Mouse (Mus musculus): ENCODE measurements around the gene Ccdc40. TPM values are rescaled to one million over a fixed set of nuclear protein-coding genes. Genes with fewer than 3 reads are reported as not detected.
"Not testable (repeated sequence)": the region's sequence is repeated elsewhere in the genome, so short reads cannot be mapped to it uniquely, and the experiment has no call there.

Gene Ccdc40
- total RNA-seq, 2 experiments from 2014 or later = 3.3 to 5.1 TPM

GRCm38 (mm10) chr11:119235596-119235995, 7.2 kb downstream of the Ccdc40 start:
- DNase-seq (ENCODE audit: low spot score in 2 of 2) = peak in 1 of 2 experiments; percentile 71

DNA sequence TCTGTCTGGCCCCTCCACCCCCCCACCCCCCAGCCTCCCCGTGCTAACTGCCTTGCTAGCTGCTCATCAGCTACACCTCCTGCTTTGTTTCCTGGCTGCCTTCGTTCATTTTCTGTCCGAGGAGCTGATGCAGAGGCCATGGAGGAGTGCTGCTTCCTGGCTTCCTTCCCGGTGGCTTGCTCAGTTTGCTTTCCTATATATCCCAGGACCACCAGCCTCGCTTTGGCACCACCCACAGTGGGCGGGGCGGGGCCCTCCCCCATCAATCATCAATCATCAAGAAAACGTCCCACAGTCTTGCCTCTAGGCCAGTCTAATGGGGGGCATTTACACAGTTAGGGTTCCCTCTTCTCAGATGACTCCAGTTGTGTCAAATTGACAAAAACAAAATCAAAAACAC, 8.0 kb downstream of the Ccdc40 start:
- no peak for DNase-seq (ENCODE audit: low spot score in 2 of 2)

DNA sequence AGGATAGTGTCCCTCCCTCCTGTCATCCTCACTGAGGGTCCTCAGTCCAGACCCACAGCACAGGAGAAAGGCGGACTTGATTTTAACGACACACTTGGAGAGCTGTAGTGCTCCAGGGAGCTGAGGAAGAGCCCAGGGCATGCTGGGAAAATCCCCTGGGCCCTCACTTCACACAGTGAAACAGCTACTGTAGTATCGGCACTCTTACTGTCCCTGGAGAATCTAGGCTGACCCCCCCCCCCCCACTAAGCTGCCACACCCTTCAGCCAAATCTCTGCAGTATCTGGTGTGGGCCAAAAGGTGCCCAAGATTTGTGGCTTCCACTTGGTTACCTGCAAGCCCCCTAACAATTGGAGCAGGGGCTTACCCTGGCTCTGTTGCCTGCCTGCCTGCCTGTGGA, 8.6 kb downstream of the Ccdc40 start:
- DNase-seq (ENCODE audit: low spot score in 2 of 2) = no peak

- DNase-seq (ENCODE audit: low spot score in 2 of 2) = no peak
These were observed 9.4 kb downstream of the Ccdc40 start for GRCm38 (mm10) chr11:119237568-119238304.

DNA sequence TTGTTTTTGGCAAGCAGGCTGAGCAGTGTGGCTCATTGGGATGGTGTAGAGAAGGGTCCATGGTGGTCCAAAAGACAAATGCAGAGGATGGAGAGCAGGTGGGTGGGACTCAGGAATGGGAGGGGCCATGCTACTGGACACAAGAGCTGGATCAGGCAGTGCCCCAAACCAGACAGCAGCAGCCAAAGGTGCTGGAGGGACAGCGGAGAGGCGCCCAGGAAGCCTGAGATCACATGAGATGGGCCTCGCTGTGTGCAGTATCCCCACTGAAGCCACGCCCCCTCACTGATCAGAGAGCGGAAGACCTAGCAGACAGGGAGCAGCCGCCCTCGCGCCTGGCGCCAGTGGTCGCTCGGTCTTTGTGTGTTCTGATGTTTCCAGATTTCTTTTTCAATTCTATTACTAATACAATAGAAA, 9.9 kb downstream of the Ccdc40 start:
- DNase-seq (ENCODE audit: low spot score in 2 of 2) = no peak

- DNase-seq (ENCODE audit: low spot score in 2 of 2) = no peak
These were observed 11.1 kb downstream of the Ccdc40 start for GRCm38 (mm10) chr11:119239480-119239879.

DNA sequence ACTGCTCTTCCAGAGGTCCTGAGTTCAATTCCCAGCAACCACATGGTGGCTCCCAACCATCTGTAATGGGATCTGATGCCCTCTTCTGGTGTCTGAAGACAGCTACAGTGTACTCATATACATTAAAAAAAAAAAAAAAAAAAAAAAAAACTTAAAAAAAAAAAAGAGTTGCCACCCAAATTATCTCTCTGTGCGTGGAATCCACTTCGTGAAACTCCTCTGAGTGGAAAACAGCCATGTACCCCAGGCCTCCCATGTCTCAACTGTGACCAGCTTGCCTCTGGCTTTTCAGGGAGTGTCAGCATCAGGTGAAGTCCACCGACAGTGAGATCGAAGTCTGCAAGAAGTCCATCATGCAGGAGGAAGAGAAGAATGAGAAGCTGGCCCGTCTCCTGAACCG, 17.2 kb downstream of the Ccdc40 start:
- not testable (repeated sequence) for DNase-seq (ENCODE audit: low spot score in 2 of 2)

- peak in 1 of 2 experiments; percentile 64 for DNase-seq (ENCODE audit: low spot score in 2 of 2)
These were observed 20.6 kb downstream of the Ccdc40 start for GRCm38 (mm10) chr11:119249011-119249410.

- no peak for DNase-seq (ENCODE audit: low spot score in 2 of 2)
These were observed 22.6 kb downstream of the Ccdc40 start for GRCm38 (mm10) chr11:119250998-119251397.

DNA sequence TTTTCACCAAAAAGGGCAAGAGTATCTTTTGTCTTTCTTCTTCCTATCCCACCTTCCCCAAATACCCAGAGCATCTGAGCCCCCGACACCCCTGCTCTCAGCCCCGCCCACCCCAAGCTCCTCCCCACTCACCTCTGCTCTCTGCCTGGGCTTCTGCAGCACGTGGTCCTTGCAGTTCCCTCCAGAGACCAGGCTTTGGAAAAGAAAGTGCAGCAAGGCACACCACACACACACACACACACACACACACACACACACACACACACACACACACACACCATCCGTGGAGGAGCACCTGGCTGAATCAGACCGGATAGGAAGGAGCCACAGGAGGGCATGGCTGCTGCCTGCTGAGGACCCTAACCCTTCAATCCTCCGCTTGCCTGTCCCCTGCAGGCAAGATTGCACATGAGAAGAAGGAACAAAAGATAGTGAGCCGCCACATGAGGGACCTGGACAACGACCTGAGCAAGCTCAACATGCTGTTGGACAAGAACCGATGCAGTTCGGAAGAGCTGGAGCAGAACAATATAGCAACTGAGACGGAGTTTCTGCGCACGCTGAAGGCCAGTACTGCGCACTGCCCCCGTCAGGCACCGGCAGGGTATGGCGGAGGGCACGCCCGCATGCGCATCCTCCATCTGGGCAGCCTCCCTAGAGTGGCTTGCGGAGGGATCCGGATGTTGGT, 24.6 kb downstream of the Ccdc40 start:
- DNase-seq (ENCODE audit: low spot score in 2 of 2) = no peak

DNA sequence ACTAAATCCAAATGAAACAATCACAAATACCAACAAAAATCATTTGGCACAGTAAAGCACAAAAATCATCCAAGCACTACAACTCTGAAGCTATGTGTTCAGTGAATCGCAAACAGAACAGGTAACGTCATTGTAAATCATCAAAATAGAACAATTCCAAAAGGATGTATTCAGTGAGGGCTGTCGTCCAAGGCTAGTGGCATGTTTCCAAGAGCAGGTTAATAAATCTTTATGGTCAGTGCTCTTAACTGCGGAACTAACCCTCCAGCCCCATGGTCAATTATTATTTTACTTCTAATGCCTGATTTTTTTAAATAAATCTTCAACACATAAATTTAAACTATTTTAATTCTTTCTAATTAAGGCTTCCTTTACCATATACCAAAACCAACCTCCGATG, 28.2 kb downstream of the Ccdc40 start:
- DNase-seq (ENCODE audit: low spot score in 2 of 2) = not testable (repeated sequence)

DNA sequence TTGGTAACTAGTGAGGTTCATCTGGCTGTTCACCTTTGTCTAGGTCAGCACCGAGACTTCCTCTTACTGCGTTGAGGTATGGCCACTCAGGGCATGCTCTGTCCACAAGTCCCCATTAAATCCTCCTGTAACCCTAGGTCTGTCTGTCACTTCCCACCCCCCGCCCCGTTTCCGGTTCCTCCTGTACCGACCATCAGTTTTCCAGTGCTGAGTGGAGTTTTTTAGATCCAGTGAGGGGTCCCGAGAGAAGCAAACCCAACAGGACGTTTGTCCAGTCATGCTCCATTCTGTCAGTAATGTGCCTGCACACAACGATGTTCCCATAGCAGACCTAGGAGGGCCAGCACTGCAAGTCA, 29.8 kb downstream of the Ccdc40 start:
- no peak for DNase-seq (ENCODE audit: low spot score in 2 of 2)

GRCm38 (mm10) chr11:119258572-119259322, 30.4 kb downstream of the Ccdc40 start:
- DNase-seq (ENCODE audit: low spot score in 2 of 2) = peak; percentile 63 to 76

GRCm38 (mm10) chr11:119259977-119260376, 31.6 kb downstream of the Ccdc40 start:
- DNase-seq (ENCODE audit: low spot score in 2 of 2) = no peak

- DNase-seq (ENCODE audit: low spot score in 2 of 2) = no peak
These were observed 36.0 kb downstream of the Ccdc40 start for GRCm38 (mm10) chr11:119264413-119264812.

GRCm38 (mm10) chr11:119265811-119266210, 37.4 kb downstream of the Ccdc40 start:
- DNase-seq (ENCODE audit: low spot score in 2 of 2) = no peak

GRCm38 (mm10) chr11:119267241-119267674, 38.9 kb downstream of the Ccdc40 start:
- peak; percentile 37 to 71 for DNase-seq (ENCODE audit: low spot score in 2 of 2)

DNA sequence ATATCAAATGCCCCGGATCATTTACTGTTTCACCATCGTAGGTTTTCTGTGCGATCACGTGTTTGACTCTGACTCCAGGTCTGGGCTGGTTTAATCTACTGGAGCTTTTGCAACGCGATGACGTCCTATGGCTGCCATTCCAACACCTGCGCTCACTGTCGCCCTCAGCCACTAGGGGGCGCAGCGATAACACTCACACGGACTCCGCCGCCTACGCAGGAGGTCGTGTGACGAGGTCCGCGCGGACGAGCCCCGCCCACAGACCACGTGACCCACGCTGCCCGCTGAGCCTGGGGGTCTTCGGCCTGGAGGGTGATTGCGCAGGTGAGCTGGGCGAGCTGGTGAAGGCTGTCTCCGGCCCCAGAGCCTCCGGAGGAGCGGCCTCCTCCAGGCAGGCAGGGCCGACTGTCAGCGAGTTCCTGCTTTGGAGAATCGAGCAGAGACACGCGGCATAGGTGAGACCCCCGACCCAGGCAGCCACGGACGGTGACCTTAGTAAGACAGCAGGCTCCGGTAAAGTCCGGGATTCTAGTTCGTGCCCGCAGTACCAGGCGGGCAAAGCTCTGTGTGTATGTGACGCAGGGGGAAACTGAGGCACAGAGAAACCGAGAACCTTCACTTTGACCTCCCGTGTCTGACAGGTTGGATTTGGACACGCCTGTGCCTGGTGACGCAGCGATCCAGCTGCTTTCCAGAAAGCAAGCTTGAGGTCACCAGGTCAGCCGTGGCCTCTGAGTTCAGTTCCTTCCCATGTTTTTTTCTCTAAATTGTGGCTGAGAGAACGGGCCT, 39.6 kb downstream of the Ccdc40 start, which contains the start of gene Gaa:
Gaa (plus strand) TSS at position 120 of the 789 bp plus-strand sequence.
- peak; percentile 95 for DNase-seq (ENCODE audit: low spot score in 2 of 2)

DNA sequence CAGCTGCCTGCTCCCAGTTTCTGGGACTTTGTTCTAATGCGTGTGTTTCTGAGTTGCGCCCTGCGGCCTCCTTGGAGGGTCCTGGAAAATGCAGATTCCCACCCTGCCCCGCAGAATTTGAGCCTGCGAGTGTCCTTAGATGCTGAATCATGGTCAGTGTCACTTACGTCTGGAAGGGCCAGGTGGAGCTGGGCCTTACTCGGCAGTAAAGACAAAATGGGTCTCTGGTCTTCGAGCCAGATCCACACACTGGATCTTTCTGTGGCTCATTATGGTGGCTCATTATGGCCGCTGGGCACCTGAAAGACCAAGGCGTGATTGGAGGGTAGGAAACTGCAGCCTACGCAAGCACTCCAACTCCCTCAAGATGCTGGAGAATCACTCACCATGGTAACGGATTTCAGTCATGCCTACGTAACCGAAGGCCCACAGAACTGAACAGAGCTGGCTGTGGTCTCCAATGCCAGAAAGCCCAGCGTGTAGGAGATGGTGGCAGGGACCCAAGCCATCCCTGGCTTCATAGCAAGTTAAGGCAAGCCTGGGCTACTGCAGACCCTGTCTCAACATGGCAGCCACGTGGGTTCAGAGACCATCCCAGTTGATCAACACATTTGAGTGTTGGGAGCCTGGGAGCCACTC, 40.3 kb downstream of the Ccdc40 start:
- peak; percentile 54 to 69 for DNase-seq (ENCODE audit: low spot score in 2 of 2)

GRCm38 (mm10) chr11:119272492-119272891, 44.1 kb downstream of the Ccdc40 start:
- DNase-seq (ENCODE audit: low spot score in 2 of 2) = not testable (repeated sequence)
